Mouse (Mus musculus) myocyte (in vitro differentiated cells): ENCODE results near the gene Mrps34. TPM values are rescaled to one million over a fixed set of nuclear protein-coding genes. Genes with fewer than 3 reads are reported as not detected.
A peak's percentile ranks its signal among the peaks of the same experiment; 100 is the strongest.

ENCODE experiments used
- H3K27me3 ChIP-seq: one replicate; pipeline ENCODE4 v1.6.1; 2011; ENCODE audit not compliant: control insufficient read depth, insufficient read depth, insufficient read length
- H3K36me3 ChIP-seq: one replicate; pipeline ENCODE4 v1.6.1; 2011; ENCODE audit not compliant: control insufficient read depth, insufficient read depth
- H3K4me2 ChIP-seq: one replicate; pipeline ENCODE4 v1.6.1; 2011; ENCODE audit warnings: low read depth, control low read depth
- H3K4me3 ChIP-seq: one replicate; pipeline ENCODE4 v1.5.1; 2011; ENCODE audit warnings: mild to moderate bottlenecking, control low read depth, moderate library complexity
- H3K79me2 ChIP-seq: one replicate; pipeline ENCODE4 v1.6.1; 2011; ENCODE audit not compliant: control insufficient read depth, insufficient read depth
- H3ac ChIP-seq: one replicate; pipeline ENCODE4 v1.6.1; 2011; ENCODE audit not compliant: control insufficient read depth, insufficient read length
- CEBPB ChIP-seq: IDR thresholded peaks from 2 replicates; pipeline ENCODE4 v1.6.1; 2011; ENCODE audit warnings: mild to moderate bottlenecking, moderate library complexity; ENCODE audit not compliant: poor library complexity, insufficient read depth, severe bottlenecking
- E2F4 ChIP-seq: IDR thresholded peaks from one replicate; pipeline ENCODE4 v1.6.1; 2011; ENCODE audit warnings: mild to moderate bottlenecking, control low read depth, moderate library complexity; ENCODE audit not compliant: insufficient read depth
- MAX ChIP-seq: IDR thresholded peaks from one replicate; pipeline ENCODE4 v1.6.1; 2011; ENCODE audit warnings: low read depth, mild to moderate bottlenecking, control low read depth
- MYOD1 ChIP-seq, 3 experiments: IDR thresholded peaks; one replicate each; pipeline ENCODE4 v1.6.1; 2011; ENCODE audit warnings: control low read depth in 2 of 3, low read depth in 2 of 3, mild to moderate bottlenecking in 2 of 3, moderate library complexity in 1 of 3; ENCODE audit not compliant: insufficient read length in 2 of 3, control insufficient read depth in 1 of 3
- MYOG ChIP-seq, 3 experiments: IDR thresholded peaks; one replicate each; pipeline ENCODE4 v1.6.1; 2011; ENCODE audit warnings: control low read depth in 2 of 3, low read depth in 2 of 3, mild to moderate bottlenecking in 2 of 3; ENCODE audit not compliant: insufficient read length in 2 of 3, control insufficient read depth in 1 of 3, insufficient read depth in 1 of 3
- POLR2A ChIP-seq: IDR thresholded peaks from one replicate; pipeline ENCODE4 v1.6.1; 2011; ENCODE audit warnings: low read depth, mild to moderate bottlenecking, control low read depth, moderate library complexity; ENCODE audit not compliant: insufficient read length
- POLR2AphosphoS2 ChIP-seq: IDR thresholded peaks from one replicate; pipeline ENCODE4 v1.6.1; 2011; ENCODE audit warnings: low read depth, control low read depth; ENCODE audit not compliant: insufficient read length
- REST ChIP-seq: IDR thresholded peaks from one replicate; pipeline ENCODE4 v1.6.1; 2011; ENCODE audit warnings: mild to moderate bottlenecking, control low read depth, moderate library complexity; ENCODE audit not compliant: insufficient read depth, insufficient read length
- SRF ChIP-seq: IDR thresholded peaks from one replicate; pipeline ENCODE4 v1.6.1; 2011; ENCODE audit warnings: low read depth; ENCODE audit not compliant: control insufficient read depth, insufficient read length
- TCF12 ChIP-seq: IDR thresholded peaks from one replicate; pipeline ENCODE4 v1.6.1; 2011; ENCODE audit warnings: mild to moderate bottlenecking, control low read depth; ENCODE audit not compliant: poor library complexity, insufficient read depth, severe bottlenecking
- TCF3 ChIP-seq: IDR thresholded peaks from one replicate; pipeline ENCODE4 v1.6.1; 2011; ENCODE audit warnings: low read depth, control low read depth; ENCODE audit not compliant: insufficient read length
- USF1 ChIP-seq: IDR thresholded peaks from one replicate; pipeline ENCODE4 v1.6.1; 2011; ENCODE audit warnings: low read depth, mild to moderate bottlenecking, control low read depth, moderate library complexity
- polyA plus RNA-seq: library from polyadenylated mRNA; unstranded; fragments of >200 nt; fragmentation: generic; extraction: Trizol; gene quantifications from one replicate; pipeline ENCODE4 v1.2.1, GENCODE M21; 2012; ENCODE audit warnings: missing spikeins

The Mrps34 gene
- polyA plus RNA-seq, 1 experiment = 142 TPM

DNA sequence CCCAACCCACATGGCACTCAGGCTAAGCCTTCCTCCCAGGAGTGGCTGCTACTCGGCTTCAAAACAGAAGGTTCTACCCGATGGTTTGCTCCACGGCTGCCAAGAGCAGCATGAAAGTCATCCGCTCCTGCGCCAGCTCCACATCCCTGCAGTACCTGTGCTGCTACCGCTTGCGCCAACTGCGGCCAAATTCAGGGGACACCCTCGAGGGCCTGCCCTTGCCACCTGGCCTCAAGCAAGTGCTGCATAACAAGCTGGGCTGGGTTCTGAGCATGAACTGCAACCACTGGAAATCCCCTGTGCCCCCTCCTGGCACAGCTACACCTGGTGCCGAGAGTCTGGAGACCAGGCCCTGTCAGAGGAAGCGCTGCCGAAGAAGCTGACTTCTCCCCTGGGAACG, 3.6 kb upstream of the Mrps34 start:
- H3K4me3 ChIP-seq = no peak overlapping the region
- no peak for TF ChIP-seq POLR2A
- TF ChIP-seq CEBPB = no peak
- TF ChIP-seq REST = no peak
- no peak for TF ChIP-seq MYOD1 (IDR thresholded peaks at IDR 0.05; ENCODE audit: control insufficient read depth in 1 of 3, insufficient read length in 2 of 3, low read depth in 2 of 3)
- TF ChIP-seq TCF3 = no peak
- TF ChIP-seq MYOG (IDR thresholded peaks at IDR 0.05; ENCODE audit: control insufficient read depth in 1 of 3, insufficient read depth in 1 of 3, insufficient read length in 2 of 3, low read depth in 2 of 3) = no peak
- TF ChIP-seq MAX = no peak
- no peak for TF ChIP-seq TCF12
- no peak for TF ChIP-seq SRF
- TF ChIP-seq USF1 = no peak
- no peak for TF ChIP-seq E2F4
- TF ChIP-seq POLR2AphosphoS2 = no peak
- no peak overlapping the region for H3ac ChIP-seq
- H3K4me2 ChIP-seq = no peak overlapping the region
- H3K36me3 ChIP-seq = peaks cover 5% of the 10 kb centered on the region
- H3K27me3 ChIP-seq = no peaks in the 10 kb centered on the region
- peaks cover 18% of the 10 kb centered on the region for H3K79me2 ChIP-seq

- peaks cover 5% of the 10 kb centered on the region for H3K36me3 ChIP-seq
- H3K4me2 ChIP-seq = no peak overlapping the region
- H3K4me3 ChIP-seq = no peak overlapping the region
- H3K79me2 ChIP-seq = peaks cover 12% of the 10 kb centered on the region
- no peak overlapping the region for H3ac ChIP-seq
- H3K27me3 ChIP-seq = no peaks in the 10 kb centered on the region
- TF ChIP-seq POLR2AphosphoS2 (peak; percentile 27), USF1 (no peak), TCF12 (no peak)
Measured at GRCm38 (mm10) chr17:24892785-24893184, 2.1 kb upstream of the Mrps34 start.

GRCm38 (mm10) chr17:24893276-24893675, 1.6 kb upstream of the Mrps34 start:
- H3K4me3 ChIP-seq = peak overlapping the region; percentile 97
- no peak for TF ChIP-seq USF1
- H3K36me3 ChIP-seq = peaks cover 5% of the 10 kb centered on the region
- H3K27me3 ChIP-seq = no peaks in the 10 kb centered on the region
- no peak overlapping the region for H3ac ChIP-seq
- peaks cover 12% of the 10 kb centered on the region for H3K79me2 ChIP-seq
- H3K4me2 ChIP-seq = no peak overlapping the region

GRCm38 (mm10) chr17:24894061-24894994, 588 bp upstream of the Mrps34 start:
- peak in 1 of 3 experiments; percentile 6 for TF ChIP-seq MYOD1 (IDR thresholded peaks at IDR 0.05; ENCODE audit: control insufficient read depth in 1 of 3, insufficient read length in 2 of 3, low read depth in 2 of 3)
- no peak for TF ChIP-seq POLR2A
- H3K79me2 ChIP-seq = peaks cover 12% of the 10 kb centered on the region
- H3K36me3 ChIP-seq = peaks cover 5% of the 10 kb centered on the region
- H3K27me3 ChIP-seq = no peaks in the 10 kb centered on the region
- H3ac ChIP-seq = peak overlapping the region; percentile 82
- H3K4me3 ChIP-seq = peak overlapping the region; percentile 97
- peak overlapping the region; percentile 94 for H3K4me2 ChIP-seq

- Histone ChIP-seq H3K4me3 (peak overlapping the region; percentile 97), H3K36me3 (peaks cover 5% of the 10 kb centered on the region), H3K79me2 (peaks cover 12% of the 10 kb centered on the region), H3K4me2 (peak overlapping the region; percentile 99), H3ac (peak overlapping the region; percentile 82), H3K27me3 (no peaks in the 10 kb centered on the region)
- no peak for TF ChIP-seq MAX
Measured at GRCm38 (mm10) chr17:24895571-24896240, 790 bp downstream of the Mrps34 start.
